Mouse (Mus musculus): ENCODE results near the gene Tecpr2.

DNA sequence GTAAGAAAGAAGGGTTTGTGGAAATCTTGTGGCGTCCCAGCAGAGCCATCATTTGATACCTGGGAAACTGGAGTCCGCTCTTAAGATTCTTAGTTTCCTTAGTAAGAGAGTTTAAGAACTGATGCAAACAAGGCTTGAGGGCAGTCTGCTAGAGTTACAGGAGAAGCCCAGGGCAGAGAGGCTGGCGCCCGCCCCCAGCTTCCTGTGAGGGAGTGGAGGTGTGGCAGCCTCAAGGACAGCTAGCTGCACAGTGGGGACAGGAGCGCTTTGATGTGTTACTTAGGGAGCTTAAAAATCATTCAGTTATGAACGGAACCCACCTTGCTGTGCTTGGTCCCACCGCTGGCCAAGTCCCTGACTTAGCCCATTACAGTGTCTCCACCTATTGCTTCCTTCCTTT, 31.9 kb upstream of the Tecpr2 start:
- TF ChIP-seq POLR2A (IDR thresholded peaks at IDR 0.05; ENCODE audit: low read depth, low read length) (no peak), CTCF (IDR thresholded peaks at IDR 0.05; ENCODE audit: borderline replicate concordance, insufficient read depth, low read length) (no peak)

Measured in embryonic fibroblast, embryonic 13.5 days (primary cell).